Mouse (Mus musculus) heart, postnatal 0 days (tissue): ENCODE measurements around the gene Agtrap.

Experiments
- CTCF ChIP-seq: IDR thresholded peaks from 2 replicates; pipeline ENCODE4 v1.5.1; 2016; ENCODE audit warnings: antibody characterized with exemption, control low read depth, low read depth
- EP300 ChIP-seq: IDR thresholded peaks from 2 replicates; pipeline ENCODE4 v1.6.1; 2016; ENCODE audit warnings: antibody characterized with exemption, low read depth

GRCm38 (mm10) chr4:148094161-148094560, 6.3 kb upstream of the Agtrap start:
- TF ChIP-seq CTCF = no peak
- TF ChIP-seq EP300 = no peak
